Mouse (Mus musculus) adrenal gland, adult 2 months (tissue): ENCODE data around the gene Plcd1. TPM values are rescaled to one million over a fixed set of nuclear protein-coding genes. Genes with fewer than 3 reads are reported as not detected.

ENCODE experiments used
- DNase-seq: peaks from one replicate; pipeline ENCODE4 v3.0.0; 2021
- polyA plus RNA-seq: library from polyadenylated mRNA; depleted of rRNA; stranded (reverse); fragments of >200 nt; gene quantifications from 2 replicates; pipeline ENCODE4 v1.2.3, GENCODE M21; 2012
- total RNA-seq, 2 experiments: library from RNA; stranded (reverse); gene quantifications; 2 replicates each; pipeline ENCODE4 v1.2.3; 2021

Gene Plcd1
- total and polyA plus RNA-seq, 3 experiments: 4.8 to 20.7 (median 16.6) TPM

GRCm38 (mm10) chr9:119053964-119054576, 39.2 kb downstream of the Plcd1 start:
- no peak for DNase-seq

GRCm38 (mm10) chr9:119052154-119052944, 41.0 kb downstream of the Plcd1 start, which contains the start of gene Vill:
Gene Vill, plus strand, starts transcription at chr9:119052778.
- DNase-seq: peak; percentile 40

- DNase-seq: peak; percentile 40
Measured at GRCm38 (mm10) chr9:119051158-119051557, 42.1 kb downstream of the Plcd1 start.

- no peak for DNase-seq
Measured at GRCm38 (mm10) chr9:119048182-119048903, 45.0 kb downstream of the Plcd1 start.

GRCm38 (mm10) chr9:119040101-119040775, 53.1 kb downstream of the Plcd1 start:
- no peak for DNase-seq

- DNase-seq: no peak
Measured at GRCm38 (mm10) chr9:119038574-119038973, 54.7 kb downstream of the Plcd1 start.

- DNase-seq: no peak
Measured at GRCm38 (mm10) chr9:119037076-119037730, 56.1 kb downstream of the Plcd1 start.

GRCm38 (mm10) chr9:119035836-119036235, 57.5 kb downstream of the Plcd1 start:
- peak; percentile 93 for DNase-seq

- DNase-seq: no peak
Measured at GRCm38 (mm10) chr9:119034676-119035665, 58.3 kb downstream of the Plcd1 start.

GRCm38 (mm10) chr9:119034069-119034468, 59.2 kb downstream of the Plcd1 start:
- no peak for DNase-seq

- no peak for DNase-seq
Measured at GRCm38 (mm10) chr9:119033111-119033921, 60.0 kb downstream of the Plcd1 start.

- no peak for DNase-seq
Measured at GRCm38 (mm10) chr9:119032538-119032937, 60.8 kb downstream of the Plcd1 start.

- DNase-seq: peak; percentile 61
Measured at GRCm38 (mm10) chr9:119031772-119032171, 61.5 kb downstream of the Plcd1 start.

GRCm38 (mm10) chr9:119031038-119031437, 62.3 kb downstream of the Plcd1 start:
- no peak for DNase-seq

GRCm38 (mm10) chr9:119029568-119029967, 63.7 kb downstream of the Plcd1 start:
- DNase-seq: peak; percentile 87

GRCm38 (mm10) chr9:119028226-119029195, 64.8 kb downstream of the Plcd1 start:
- DNase-seq: peak; percentile 43

GRCm38 (mm10) chr9:119027337-119027736, 66.0 kb downstream of the Plcd1 start:
- no peak for DNase-seq

- DNase-seq: no peak
Measured at GRCm38 (mm10) chr9:119025832-119026331, 67.4 kb downstream of the Plcd1 start.
